Mouse (Mus musculus): ENCODE measurements at regions not wholly inside any gene's neighbourhood (a gene's known extent, or its start where the extent isn't known, plus 50 kb on each side); places are given as distances from the start of the nearest gene placed in this dataset.
A peak's percentile ranks its signal among the peaks of the same experiment; 100 is the strongest.

DNA sequence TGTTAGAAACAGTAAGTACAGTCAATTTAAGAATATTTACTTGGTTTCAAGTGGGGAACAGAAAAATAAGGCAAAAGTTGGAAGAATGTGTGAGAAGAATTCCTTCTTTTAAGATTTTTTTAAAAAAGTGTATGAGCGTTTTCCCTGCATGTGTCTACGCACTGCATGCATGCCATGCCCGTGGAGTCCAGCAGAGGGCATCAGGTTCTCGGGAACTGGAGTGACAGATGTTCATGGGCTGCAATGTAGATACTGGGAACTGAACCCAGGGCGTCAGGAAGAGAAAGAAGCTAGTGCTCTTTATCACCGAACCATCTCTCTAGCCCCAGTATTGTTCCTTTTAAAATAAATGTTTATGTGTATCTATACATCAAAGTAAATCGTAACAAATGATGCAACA lies 150.8 kb upstream of the Meis2 start:
- intact Hi-C loops (cut with DNase I; ENCODE audit: low total_unique reads), result no loop called here
- DNase-seq, result peak; percentile 4

DNA sequence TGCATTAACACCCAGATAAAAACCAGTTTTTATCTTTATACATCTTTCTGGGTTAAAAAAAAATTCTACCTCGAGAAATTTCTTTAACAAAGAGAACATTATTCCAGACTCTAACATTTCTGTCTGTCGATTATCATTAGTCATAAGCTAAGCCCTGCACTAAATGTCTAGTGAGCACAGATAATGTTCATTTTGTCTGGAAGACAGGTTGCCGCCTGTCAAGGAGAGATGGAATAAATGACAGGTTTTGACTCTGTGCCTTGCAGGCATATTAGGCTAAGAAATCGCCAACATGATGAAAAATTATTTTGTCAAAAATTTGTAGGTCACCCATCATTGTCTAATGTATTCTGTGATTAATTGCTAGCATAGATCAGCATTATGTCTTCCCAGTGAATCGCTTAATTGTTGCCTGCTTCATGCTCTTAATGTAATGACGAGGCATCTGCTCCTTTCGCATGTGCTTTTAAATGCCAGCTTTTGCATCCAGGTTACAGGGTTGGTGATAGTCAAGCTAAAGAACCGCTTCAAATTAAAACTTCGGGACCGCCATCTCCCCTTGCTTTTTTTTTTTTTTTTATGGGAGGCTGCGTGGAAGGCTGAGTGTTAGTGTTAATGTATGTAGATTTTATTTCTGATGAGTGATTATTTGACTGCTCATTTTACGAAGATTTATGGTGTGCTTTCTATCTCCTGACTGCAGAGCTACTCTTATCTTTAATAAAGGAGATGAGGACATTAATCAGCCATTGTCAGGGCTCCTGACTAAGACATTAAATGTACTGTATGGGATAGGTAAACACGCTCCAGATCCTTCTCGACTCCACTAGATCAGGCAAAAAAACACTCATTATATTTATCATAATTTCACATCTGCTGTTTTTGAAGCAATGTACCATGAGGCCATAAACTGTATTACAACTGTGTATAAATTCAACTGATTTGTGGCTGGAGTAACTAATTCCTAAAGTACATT lies 135.9 kb upstream of the Meis2 start:
- DNase-seq, result no peak
- intact Hi-C loops (cut with DNase I; ENCODE audit: low total_unique reads), result no loop called here

GRCm38 (mm10) chr2:116200795-116201194 lies 135.2 kb upstream of the Meis2 start:
- intact Hi-C loops (cut with DNase I; ENCODE audit: low total_unique reads), result no loop called here

GRCm38 (mm10) chr2:116181861-116182260 lies 116.2 kb upstream of the Meis2 start:
- no peak for DNase-seq
- intact Hi-C loops (cut with DNase I; ENCODE audit: low total_unique reads), result no loop called here

More at GRCm38 (mm10) chr2:116200795-116201194, 135.2 kb upstream of the Meis2 start:
- DNase-seq, result no peak

- DNase-seq, result no peak
- intact Hi-C loops (cut with DNase I; ENCODE audit: low total_unique reads), result no loop called here
Observed at GRCm38 (mm10) chr2:116177155-116177554, 111.5 kb upstream of the Meis2 start.

- intact Hi-C loops (cut with DNase I; ENCODE audit: low total_unique reads), result no loop called here
- DNase-seq, result no peak
Observed at GRCm38 (mm10) chr2:116165871-116166770, 100.5 kb upstream of the Meis2 start.

All from gastrocnemius, postnatal 14 days (tissue).